Mouse (Mus musculus) gastrocnemius, adult 2 months (tissue): ENCODE data around the gene Lrrc4. TPM values are rescaled to one million over a fixed set of nuclear protein-coding genes. Genes with fewer than 3 reads are reported as not detected.

Source experiments
- DNase-seq: peaks from one replicate; pipeline ENCODE4 v3.0.0; 2022
- H3K27ac ChIP-seq: fragments of 200-600 bp; 2 replicates; pipeline ENCODE4 v1.8.1; 2022; ENCODE audit warnings: mild to moderate bottlenecking
- H3K4me3 ChIP-seq: fragments of 200-600 bp; 2 replicates; pipeline ENCODE4 v1.8.1; 2022; ENCODE audit warnings: mild to moderate bottlenecking, moderate library complexity
- CTCF ChIP-seq: fragments of 200-600 bp; IDR thresholded peaks from 2 replicates; pipeline ENCODE4 v1.8.1; 2022; ENCODE audit warnings: antibody characterized with exemption, mild to moderate bottlenecking, moderate library complexity
- intact Hi-C: fragments of 180-260 bp; cut with DNase I; formaldehyde crosslinking; loops from one replicate; pipeline ENCODE4 v1.15.1; 2025
- total RNA-seq, 2 experiments: library from RNA; stranded (reverse); gene quantifications; 2 replicates each; pipeline ENCODE4 v1.2.3; 2021

Gene Lrrc4
- total RNA-seq, 2 experiments from 2014 or later = 0.33 to 0.54 TPM

- no peak for TF ChIP-seq CTCF
- DNase-seq = no peak
- intact Hi-C loops = no loop called here
- Histone ChIP-seq H3K27ac (no peak overlapping the region), H3K4me3 (no peak overlapping the region)
Observed at GRCm38 (mm10) chr6:28771331-28771730, 60.2 kb downstream of the Lrrc4 start.

- DNase-seq = no peak
- intact Hi-C loops = no loop called here
- Histone ChIP-seq H3K4me3 (no peak overlapping the region), H3K27ac (no peak overlapping the region)
- no peak for TF ChIP-seq CTCF
Observed at GRCm38 (mm10) chr6:28767891-28768481, 63.6 kb downstream of the Lrrc4 start.

DNA sequence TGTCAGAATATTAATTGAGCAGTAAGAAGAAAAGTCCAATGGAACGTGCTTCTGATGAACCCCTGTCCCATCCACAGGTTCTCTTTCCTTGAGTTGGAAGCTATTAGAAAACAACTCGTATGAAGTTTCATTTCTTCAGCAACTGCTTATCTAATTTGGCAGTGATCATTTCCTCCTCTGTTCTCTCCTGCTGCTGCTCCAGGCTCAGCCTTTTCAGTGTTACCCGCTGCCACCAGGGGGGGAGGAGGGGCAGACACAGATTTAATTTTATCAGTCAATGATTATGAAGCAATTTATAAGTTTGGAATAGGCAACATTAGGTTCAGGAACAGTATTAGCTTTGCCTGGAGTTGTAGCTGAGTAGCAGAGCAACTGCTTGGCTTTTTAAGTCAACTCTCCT is 64.9 kb downstream of the Lrrc4 start:
- intact Hi-C loops = no loop called here
- no peak overlapping the region for H3K4me3 ChIP-seq
- H3K27ac ChIP-seq = no peak overlapping the region
- TF ChIP-seq CTCF = no peak
- no peak for DNase-seq

DNA sequence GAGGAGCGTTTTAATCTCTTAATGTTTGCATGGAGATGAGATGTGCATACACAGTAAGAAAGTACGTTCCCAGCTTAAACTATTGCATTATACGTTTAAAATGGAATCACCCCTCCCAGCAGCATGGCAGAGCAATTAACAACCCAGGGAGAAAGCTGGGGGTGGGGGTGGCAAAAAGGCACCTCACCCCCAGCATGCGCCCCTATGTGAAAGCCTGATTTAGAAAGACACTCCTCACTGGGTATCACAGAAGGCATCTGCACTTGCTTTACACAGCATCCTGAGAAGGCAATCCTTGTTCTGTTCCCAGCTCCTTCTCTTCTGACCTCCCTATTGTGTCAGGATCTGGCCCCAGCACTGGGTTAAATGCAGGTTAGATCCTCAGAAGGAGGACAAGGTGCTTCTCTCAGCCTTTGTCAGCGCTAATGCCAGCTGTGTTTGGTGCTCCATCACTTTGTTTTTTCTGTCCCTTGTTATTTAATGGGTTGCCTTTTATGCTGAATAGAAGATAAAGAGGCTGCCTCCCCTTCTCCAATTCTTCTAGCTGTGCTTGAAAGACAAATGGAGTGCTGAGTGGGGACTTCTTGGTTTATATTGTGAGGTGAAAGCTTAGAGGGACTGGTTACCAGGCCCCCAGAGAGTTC is 69.3 kb downstream of the Lrrc4 start:
- DNase-seq = no peak
- no peak overlapping the region for H3K27ac ChIP-seq
- intact Hi-C loops = no loop called here
- TF ChIP-seq CTCF = no peak
- no peak overlapping the region for H3K4me3 ChIP-seq

- intact Hi-C loops = no loop called here
- no peak for TF ChIP-seq CTCF
- DNase-seq = no peak
- Histone ChIP-seq H3K4me3 (no peak overlapping the region), H3K27ac (no peak overlapping the region)
Observed at GRCm38 (mm10) chr6:28761728-28762127, 69.8 kb downstream of the Lrrc4 start.

DNA sequence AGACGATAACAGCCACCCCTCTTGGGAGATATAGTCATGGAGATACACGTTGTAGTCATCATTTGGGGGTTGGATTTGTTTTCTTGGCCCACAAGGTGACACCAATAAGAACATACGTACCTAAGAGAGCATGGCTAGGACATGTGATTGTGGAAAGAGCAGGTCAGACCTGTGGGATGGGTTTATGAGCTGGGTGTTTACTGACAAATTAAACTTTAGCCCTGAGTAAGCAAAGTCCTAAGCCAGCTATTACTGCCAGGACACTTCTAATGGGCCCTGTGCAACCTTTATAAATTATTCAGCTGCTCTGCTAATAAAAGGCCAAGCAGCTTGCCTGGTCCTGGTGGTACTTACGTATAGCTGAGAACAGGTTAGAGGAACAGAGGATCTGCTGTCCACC is 73.3 kb downstream of the Lrrc4 start:
- DNase-seq = no peak
- no peak overlapping the region for H3K27ac ChIP-seq
- intact Hi-C loops = no loop called here
- no peak overlapping the region for H3K4me3 ChIP-seq
- no peak for TF ChIP-seq CTCF

DNA sequence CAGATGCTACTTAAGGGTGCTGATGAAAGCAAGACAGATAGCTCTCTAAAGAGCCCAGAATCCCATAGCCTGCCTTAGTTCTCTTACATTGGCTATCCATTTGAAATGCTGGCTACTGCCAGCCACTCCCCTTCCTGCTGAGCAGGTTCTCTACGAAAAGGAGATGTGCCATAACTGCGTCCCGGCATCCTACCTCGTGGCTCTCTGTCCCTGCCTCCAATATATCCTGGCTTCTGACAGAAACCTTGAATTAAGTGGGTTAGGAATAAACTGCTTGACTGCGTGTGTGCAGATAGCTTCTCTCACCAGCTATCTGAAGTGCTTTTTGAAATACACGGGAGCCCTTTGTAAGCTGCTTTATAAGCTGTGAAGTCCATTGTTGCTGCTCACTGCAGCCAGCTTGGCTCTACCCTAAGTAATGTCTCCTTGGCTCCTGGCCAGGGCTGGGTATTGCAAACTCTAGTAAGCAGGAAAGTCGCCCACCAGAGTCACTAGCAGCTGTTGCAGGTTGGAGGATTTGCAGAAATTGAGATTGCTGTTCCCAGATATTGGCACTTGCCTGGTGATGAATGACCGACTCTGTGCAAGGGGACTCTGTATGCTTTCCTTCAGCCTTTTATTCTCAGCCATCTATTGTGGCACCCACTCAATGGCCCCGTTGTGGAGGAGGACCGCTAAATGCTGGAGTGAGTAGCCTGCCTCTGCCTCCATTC is 75.1 kb downstream of the Lrrc4 start:
- no peak for TF ChIP-seq CTCF
- Histone ChIP-seq H3K4me3 (no peak overlapping the region), H3K27ac (no peak overlapping the region)
- DNase-seq = peak; percentile 28
- intact Hi-C loops = no loop called here

DNA sequence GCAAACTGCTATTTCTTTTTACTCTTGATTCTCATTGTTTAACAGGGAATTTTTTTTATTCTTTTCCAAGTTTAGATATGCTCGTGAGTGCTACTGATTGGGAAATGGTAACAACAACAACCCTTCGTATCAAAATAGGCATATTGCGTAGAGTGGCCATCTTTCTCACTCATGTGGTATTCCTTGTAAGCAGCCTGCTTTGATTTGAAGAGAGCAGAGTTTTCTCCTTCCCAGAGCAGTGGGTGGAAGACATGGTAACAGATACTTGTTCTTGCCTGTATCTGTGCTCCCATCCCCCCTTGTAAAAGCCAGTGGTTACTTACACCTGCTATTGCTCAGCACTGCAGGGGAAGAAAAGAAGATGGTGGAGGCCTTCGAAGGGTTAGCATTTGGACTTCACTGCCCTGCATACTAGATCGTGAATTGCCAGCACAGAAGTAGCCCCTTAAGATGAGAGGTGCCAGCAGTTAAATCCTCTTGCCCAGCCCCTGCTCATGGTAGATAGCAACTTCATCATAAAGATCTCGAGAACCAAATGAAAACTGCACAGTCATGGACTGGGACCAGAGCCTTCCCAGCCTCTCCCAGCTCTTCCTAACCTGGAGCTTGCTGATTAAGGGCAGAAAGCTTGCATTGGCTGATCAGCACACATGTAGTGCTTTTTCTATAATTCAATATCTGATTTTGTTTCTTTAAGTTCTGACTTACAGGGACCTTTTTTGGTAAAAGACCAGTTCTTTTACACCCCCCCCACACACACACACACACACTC is 77.2 kb downstream of the Lrrc4 start:
- no peak for DNase-seq
- Histone ChIP-seq H3K27ac (no peak overlapping the region), H3K4me3 (no peak overlapping the region)
- intact Hi-C loops = no loop called here
- no peak for TF ChIP-seq CTCF

- intact Hi-C loops = no loop called here
- Histone ChIP-seq H3K27ac (no peak overlapping the region), H3K4me3 (no peak overlapping the region)
- no peak for TF ChIP-seq CTCF
- DNase-seq = no peak
Observed at GRCm38 (mm10) chr6:28753681-28754080, 77.9 kb downstream of the Lrrc4 start.

DNA sequence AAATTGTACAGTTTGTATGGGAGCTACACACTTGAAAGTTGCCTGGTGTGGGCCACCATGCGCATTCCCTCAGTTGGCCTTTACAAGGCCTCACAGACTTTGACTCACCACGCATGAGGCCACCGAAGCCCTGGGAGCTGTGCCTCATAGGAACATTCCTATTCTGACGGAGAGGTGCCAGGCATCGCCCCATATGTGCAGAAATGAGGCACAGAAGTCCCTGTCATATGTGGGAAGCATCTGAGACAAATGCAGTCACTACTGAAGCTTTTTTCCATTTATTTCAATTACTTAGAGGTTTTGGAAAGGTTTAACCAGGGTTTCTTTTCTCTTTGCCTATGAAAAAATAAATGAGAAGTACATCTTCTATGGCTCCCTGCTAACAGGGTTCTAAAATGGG is 78.3 kb downstream of the Lrrc4 start:
- intact Hi-C loops = no loop called here
- no peak for TF ChIP-seq CTCF
- H3K27ac ChIP-seq = no peak overlapping the region
- no peak overlapping the region for H3K4me3 ChIP-seq
- no peak for DNase-seq

- no peak for TF ChIP-seq CTCF
- intact Hi-C loops = no loop called here
- no peak for DNase-seq
- no peak overlapping the region for H3K27ac ChIP-seq
- H3K4me3 ChIP-seq = no peak overlapping the region
Observed at GRCm38 (mm10) chr6:28751186-28751585, 80.4 kb downstream of the Lrrc4 start.

DNA sequence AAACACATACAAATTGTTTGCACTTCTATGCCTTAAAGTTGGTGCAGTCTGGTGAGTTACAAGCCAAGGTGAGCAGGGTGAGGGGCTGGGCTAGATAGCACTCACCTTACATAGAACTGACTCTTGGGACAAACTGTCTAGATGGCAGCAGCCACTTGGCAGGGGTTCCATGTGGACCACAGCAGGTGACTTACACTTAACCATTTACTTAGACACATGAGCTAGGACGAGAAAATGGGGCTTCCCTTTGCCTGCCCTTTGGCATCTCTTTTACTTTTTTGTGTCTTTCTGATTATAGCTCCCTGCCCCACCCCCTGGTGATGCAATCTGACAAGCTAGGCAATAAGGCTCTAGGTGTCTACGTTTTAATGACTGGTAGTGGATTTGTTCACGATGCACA is 82.3 kb downstream of the Lrrc4 start:
- intact Hi-C loops = no loop called here
- H3K4me3 ChIP-seq = no peak overlapping the region
- no peak for TF ChIP-seq CTCF
- DNase-seq = no peak
- H3K27ac ChIP-seq = no peak overlapping the region
